Mouse (Mus musculus) erythroblast, adult 5-6 weeks (primary cell): Measurements from ENCODE around the gene Sync. TPM values are rescaled to one million over a fixed set of nuclear protein-coding genes. Genes with fewer than 3 reads are reported as not detected.

Source experiments
- ATAC-seq: replicated peaks from 2 replicates; pipeline ENCODE4 v1.8.0; 2016; ENCODE audit warnings: moderate number of reproducible peaks, mild to moderate bottlenecking, moderate TSS enrichment, inconsistent platforms; ENCODE audit not compliant: poor library complexity, low FRiP score, severe bottlenecking
- total RNA-seq, 2 experiments: library from RNA; stranded (forward) in 1 of 2; stranded (reverse) in 1 of 2; fragments of 150-400 nt in 1 of 2; fragments of 200-764, 138-1000 nt in 1 of 2; gene quantifications; 2 replicates each; pipeline versions ENCODE4 v1.2.3 to v1.2.4; 2015 to 2017; ENCODE audit warnings: low replicate concordance in 2 of 2

Sync gene
- total RNA-seq (2015; ENCODE audit: low replicate concordance) = not detected in 2 replicates
- 0.56 TPM in 1 of 2 replicates, not detected in the other for total RNA-seq (2017; ENCODE audit: low replicate concordance)

DNA sequence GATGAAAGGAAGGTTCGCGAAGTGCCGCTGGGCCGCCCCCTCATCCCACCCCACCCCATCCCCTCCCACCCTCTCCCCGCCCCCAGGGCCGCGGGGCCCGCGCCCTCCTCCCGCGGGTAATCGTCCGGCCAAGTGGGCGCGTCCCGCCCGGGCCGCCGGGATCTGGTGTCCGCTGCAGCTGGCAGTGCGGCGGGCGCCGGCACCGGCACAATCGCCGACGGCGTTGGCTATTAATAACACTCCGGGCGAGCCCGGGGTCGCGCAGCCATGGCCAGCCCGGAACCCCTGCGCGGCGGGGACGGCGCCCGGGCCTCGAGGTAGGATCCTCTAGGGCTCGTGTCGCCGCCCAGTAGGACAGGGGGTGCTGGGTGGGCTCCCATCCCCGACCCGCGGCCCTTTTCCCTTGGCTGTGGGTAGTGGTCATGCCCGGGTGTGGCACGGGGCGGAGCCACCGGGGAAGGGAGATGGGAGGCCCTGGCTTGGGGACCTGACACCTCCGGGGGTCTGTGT lies at the start of gene Sync:
Gene Sync (plus strand): TSS at position 146 of the 510 bp plus-strand sequence.
- no peak for ATAC-seq

DNA sequence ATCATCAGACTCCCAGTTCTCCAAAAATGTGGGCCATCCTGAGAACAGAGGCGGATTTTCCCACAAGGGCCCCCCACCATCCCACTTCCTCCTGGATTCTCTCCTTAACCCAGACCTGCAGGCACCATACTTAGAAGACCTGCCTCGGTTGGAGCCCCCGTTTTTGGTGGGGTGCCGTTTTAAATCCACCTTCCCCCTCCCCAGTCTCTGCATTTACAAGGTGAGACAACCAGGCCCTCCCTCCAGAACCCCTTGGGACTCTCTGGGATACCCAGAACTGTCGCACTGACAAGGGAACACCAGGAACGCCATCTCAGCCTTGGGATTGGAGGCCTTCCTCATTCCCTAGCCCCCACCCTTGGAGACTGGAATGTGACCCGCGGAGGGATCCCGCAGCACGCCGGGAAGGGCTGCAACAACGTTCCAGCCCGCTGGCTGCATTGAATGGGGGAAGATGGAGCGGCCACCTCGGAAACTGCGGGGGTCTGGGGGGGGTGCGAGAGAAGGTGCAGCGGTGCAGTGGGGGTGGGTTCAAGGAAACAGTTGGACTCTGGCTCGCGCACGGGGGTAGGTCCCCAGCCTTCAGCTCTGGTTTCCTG lies 49.5 kb upstream of the Sync start:
- ATAC-seq = no peak

DNA sequence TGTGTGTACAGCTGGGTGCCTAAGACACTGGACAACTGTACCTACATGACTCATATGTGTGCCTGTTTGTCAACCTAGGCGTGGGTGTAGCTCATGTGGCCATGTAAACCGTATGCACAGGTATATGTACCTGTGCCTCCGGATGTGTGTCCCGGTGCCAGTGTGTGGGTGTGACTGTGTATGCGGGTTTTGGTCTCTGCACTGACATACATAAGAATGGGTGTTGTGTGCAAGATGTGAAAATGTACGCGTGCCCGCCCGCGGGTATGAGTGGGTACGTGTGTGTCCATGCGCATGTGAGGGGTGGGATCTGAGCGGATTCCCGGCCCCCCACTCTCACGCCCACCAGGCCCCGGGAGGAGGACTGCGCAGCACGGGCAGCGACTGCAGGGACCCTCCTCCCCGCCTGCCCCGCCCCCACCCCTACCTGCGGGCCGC lies 48.8 kb upstream of the Sync start:
- ATAC-seq = no peak

GRCm38 (mm10) chr4:129239075-129239474 lies 48.3 kb upstream of the Sync start:
- ATAC-seq = peak; percentile 62

- no peak for ATAC-seq
These were observed 45.5 kb upstream of the Sync start for GRCm38 (mm10) chr4:129241898-129242297.

DNA sequence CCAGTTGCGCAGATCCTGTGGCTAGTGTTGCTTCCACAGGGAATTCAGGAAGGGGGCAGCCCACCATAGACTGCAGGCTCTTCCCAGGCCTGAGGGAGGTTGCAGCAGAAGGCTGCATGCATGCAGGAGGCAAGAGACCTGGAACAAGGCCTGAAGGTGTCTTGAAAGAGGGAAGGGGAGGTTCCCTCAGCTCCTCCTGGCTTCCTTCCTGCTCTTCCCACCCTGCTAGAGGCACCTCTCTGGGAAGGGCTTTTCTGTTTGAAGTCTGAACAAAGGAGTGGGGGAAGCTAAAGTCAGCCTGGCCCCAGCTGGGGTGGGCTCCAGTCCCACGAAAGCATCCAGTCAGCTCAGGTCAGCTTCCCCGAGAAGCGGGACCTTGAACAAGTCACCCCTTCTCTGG lies 45.1 kb upstream of the Sync start:
- no peak for ATAC-seq

DNA sequence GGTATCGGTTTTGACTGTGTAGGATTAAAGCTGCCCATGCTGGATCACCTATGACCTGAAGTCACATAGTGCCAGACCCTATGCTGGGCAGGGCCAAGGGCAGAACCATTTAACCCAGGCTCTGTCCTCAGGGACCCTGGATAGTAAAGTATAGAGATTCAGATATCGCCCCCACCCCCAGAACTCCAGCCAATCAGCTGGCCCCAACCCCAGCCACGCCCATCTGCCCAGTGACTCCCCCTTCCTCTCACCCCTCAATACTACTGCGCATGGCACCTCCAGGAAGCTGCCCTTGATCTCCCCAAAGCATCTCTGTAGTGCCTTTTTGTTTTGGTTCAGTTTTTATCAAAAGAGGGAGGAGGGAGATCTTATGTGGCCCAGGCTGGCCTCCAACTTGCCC lies 44.7 kb upstream of the Sync start:
- ATAC-seq = no peak

GRCm38 (mm10) chr4:129244802-129245201 lies 42.6 kb upstream of the Sync start:
- ATAC-seq = no peak

GRCm38 (mm10) chr4:129246360-129247301 lies 40.8 kb upstream of the Sync start:
- ATAC-seq = no peak

- ATAC-seq = no peak
These were observed 39.8 kb upstream of the Sync start for GRCm38 (mm10) chr4:129247381-129248242.

DNA sequence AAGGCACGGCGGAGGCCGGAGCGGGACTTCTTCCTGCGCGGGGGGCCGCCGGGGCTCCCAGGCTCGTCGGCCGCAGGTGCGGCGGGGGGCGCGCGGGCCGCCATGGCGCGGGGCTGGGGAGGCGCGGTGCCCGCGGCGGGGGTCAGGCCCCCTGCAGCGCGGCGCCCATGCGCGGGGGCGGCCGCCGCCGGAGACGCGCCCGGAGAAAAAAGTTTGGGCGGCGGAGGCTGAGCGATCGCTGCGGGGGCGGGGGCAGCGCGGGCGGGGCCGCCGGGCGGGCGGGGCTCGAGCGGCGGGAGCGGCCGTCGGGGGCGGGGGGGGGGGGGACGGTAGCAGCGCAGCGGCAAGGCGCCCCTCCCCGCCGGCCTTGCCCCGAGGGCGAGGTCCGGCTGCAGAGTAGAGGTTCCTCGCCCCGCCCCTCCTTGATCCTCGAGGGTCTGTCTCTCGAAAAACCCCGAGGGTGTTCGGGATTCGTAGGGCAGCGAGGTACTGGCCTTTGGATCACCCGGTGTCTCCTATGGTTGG lies 39.1 kb upstream of the Sync start:
- ATAC-seq = no peak

DNA sequence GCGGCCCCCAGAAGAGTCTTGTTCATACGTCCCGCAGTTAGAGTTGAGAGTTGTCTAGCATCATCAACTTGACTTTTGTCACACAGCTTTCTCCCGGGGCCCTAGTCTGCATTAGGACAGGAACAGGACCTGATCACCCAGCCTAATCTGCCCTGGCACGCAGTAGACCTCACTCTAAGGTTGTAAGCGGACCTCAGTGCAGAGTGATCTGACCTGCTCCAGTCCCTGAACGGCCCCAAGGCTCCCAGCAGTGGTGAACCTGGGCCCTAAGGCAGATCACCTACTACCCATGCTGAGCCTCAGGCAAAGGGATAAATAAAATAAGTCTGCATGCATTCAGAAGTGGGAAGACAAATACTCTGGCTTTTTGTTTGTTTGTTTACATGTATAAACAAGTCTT lies 38.1 kb upstream of the Sync start:
- ATAC-seq = no peak

DNA sequence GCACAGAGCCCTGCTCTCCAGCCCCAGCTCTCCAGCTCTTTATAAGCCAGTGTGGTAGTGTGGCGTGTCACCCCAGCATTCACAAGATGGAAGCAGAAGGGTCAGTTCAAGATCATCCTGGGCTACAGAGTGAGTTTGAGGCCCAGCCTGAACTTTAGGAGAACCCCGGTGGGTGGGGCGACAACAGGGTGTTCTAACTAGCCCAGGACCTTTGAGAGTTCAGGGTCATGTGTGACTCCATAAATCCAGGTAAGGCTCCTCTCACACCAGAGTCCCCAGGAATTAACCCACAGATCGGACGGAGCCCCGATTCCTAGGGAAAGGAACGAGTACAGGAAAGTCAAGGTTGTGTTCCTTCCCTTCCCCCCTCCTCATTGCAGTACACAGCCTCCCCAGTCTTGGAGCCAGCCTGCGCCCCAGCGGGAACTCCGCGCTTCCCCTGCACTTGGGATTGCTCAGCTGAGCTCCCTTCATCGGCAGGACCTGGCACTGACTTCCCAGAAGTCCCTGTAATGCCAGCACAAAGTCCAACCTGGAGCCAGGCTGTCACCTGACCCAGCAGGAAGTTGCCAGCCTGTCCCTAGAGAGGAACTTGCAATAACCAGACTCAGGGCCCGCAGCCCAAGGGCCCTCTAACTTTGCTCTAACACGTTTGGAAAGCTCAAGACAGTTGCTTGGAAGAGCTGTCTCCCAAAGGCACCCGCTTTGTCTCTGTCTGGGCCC lies 36.5 kb upstream of the Sync start:
- no peak for ATAC-seq

DNA sequence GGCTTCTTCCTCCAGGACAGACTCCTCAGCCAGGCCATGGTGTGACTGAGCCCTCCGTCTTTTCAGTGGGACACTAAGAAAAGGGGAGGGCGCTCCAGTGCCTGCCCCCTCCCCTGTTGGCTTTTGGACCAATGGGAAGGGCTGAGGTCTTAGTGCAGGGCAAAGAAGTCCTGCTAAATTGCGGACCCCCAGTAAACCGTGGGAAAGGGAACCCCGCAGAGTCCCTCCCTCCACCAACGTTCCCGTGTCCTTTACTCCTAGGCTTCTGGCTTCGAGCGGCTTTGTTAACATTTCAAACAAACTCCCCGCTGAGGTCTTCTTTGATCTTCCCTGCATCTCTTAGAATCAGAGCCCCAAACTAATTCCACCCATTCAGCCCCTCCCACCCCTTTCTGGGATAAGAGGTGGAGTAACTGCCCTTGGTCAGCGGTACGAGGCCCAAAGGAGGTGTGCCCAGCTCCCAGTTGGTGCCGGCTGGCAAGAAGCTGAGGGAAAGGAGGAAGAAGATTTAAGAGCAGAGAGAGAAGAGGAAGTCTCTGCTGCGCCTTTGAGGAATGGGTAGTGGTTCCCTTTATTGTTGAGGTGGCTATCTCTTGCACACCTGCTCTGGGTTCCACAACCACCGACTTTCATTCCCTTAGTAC lies 35.8 kb upstream of the Sync start:
- ATAC-seq = no peak

- no peak for ATAC-seq
These were observed 34.9 kb upstream of the Sync start for GRCm38 (mm10) chr4:129252492-129252891.

- no peak for ATAC-seq
These were observed 32.8 kb upstream of the Sync start for GRCm38 (mm10) chr4:129254571-129254970.

DNA sequence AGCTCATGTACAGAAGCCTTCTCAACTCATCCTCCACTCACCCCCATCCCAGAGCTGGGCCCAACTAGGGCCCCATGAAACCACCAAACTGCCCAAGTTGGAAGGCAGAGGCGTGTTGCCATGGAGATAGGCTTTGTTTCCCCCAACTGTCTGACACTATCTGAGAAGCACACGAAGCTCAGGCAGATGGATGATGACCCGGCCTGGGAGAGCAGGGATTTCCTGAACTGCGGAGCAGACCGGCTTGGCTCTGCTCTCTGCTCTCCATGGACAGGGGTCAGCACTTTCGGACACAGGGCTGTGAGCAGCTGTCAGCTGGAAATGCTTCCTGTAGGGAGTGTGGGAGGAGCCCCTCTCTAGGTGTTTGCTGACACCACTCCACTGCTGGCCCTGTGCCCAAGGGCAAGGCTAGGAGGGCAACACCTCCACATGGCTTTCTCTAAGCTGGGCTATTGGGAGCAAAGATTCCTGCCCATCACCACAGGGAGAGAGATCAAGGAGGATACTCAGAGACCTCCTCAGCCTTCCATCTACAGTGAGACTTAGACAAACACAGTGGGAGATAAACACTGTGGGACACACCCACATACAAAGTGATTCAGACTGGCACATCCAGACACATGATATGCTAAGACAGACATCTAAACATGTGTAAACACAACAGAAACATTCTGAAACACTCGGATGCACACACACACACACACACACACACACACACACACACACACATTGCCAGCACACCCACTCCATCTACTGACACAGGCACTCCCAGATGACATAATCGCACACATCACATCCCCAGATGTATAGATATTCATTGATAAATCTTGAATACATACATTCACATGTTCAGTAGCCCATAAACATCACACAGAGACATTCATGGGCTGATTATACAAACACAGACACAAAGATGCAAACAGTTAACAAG lies 30.7 kb upstream of the Sync start:
- no peak for ATAC-seq

- no peak for ATAC-seq
These were observed 28.3 kb upstream of the Sync start for GRCm38 (mm10) chr4:129259101-129259500.
